Mouse (Mus musculus) heart, adult 2 months (tissue): ENCODE data around the gene Ostf1. TPM values are rescaled to one million over a fixed set of nuclear protein-coding genes. Genes with fewer than 3 reads are reported as not detected.
A peak's percentile ranks its signal among the peaks of the same experiment; 100 is the strongest.

Source experiments
- DNase-seq, 2 experiments: peaks; one replicate each; pipeline ENCODE4 v3.0.0; 2021
- H3K27ac ChIP-seq: fragments of 200-600 bp; 2 replicates; pipeline ENCODE4 v1.8.1; 2022
- H3K27me3 ChIP-seq: fragments of 200-500 bp; 2 replicates; pipeline ENCODE4 v1.6.1; 2012; ENCODE audit warnings: mild to moderate bottlenecking, low read length, inconsistent platforms, mixed read lengths; ENCODE audit not compliant: control insufficient read depth, insufficient read depth
- H3K36me3 ChIP-seq: fragments of 200-500 bp; 2 replicates; pipeline ENCODE4 v1.6.1; 2012; ENCODE audit warnings: low read length, inconsistent platforms; ENCODE audit not compliant: control insufficient read depth, insufficient read depth
- H3K4me1 ChIP-seq: fragments of 200-500 bp; 2 replicates; pipeline ENCODE4 v1.6.1; 2011; ENCODE audit warnings: low read length; ENCODE audit not compliant: control insufficient read depth, insufficient read depth
- H3K4me3 ChIP-seq: fragments of 200-600 bp; 2 replicates; pipeline ENCODE4 v1.8.1; 2022
- H3K79me2 ChIP-seq: fragments of 200-500 bp; replicated peaks from 2 replicates; pipeline ENCODE4 v1.6.1; 2012; ENCODE audit warnings: mild to moderate bottlenecking, inconsistent platforms, low read length, moderate library complexity, mixed read lengths; ENCODE audit not compliant: control insufficient read depth, insufficient read depth
- H3K9ac ChIP-seq: fragments of 200-500 bp; 2 replicates; pipeline ENCODE4 v1.6.1; 2012; ENCODE audit warnings: low read depth, mild to moderate bottlenecking, control low read depth, inconsistent platforms, low read length, mixed read lengths
- CTCF ChIP-seq: fragments of 200-600 bp; IDR thresholded peaks from 2 replicates; pipeline ENCODE4 v1.8.1; 2022; ENCODE audit warnings: antibody characterized with exemption, mild to moderate bottlenecking, moderate library complexity
- EP300 ChIP-seq: fragments of 200-500 bp; IDR thresholded peaks from 2 replicates; pipeline ENCODE4 v1.6.1; 2011; ENCODE audit warnings: low read depth, low read length, control low read depth; ENCODE audit not compliant: insufficient read depth
- POLR2A ChIP-seq: fragments of 200-500 bp; IDR thresholded peaks from 2 replicates; pipeline ENCODE4 v1.6.1; 2011; ENCODE audit warnings: mild to moderate bottlenecking, low read depth, low read length, control low read depth; ENCODE audit not compliant: insufficient read depth
- WGBS: fragments of 180-500 bp; shearing (Covaris S2); methylation state at CpG from one replicate; pipeline ENCODE4 v1.1.7; 2018; 5-methylcytosine and 5-hydroxymethylcytosine counted together
- intact Hi-C: fragments of 180-260 bp; cut with DNase I; formaldehyde crosslinking; loops from one replicate; pipeline ENCODE4 v1.15.1; 2025
- polyA plus RNA-seq: library from polyadenylated mRNA; depleted of rRNA; stranded (reverse); fragments of >200 nt; gene quantifications from 2 replicates; pipeline ENCODE4 v1.2.3, GENCODE M21; 2012
- total RNA-seq, 2 experiments: library from RNA; stranded (reverse); gene quantifications; 2 replicates each; pipeline ENCODE4 v1.2.3; 2021

Ostf1 gene
- total and polyA plus RNA-seq, 3 experiments: 29.5 to 37.6 (median 35.3) TPM

GRCm38 (mm10) chr19:18644084-18644483 is 12.5 kb upstream of the Ostf1 start:
- Histone ChIP-seq H3K27me3 (no peaks in the 10 kb centered on the region), H3K9ac (no peak overlapping the region), H3K36me3 (no peaks in the 10 kb centered on the region; the same call in 1 of the 2 replicates), H3K4me3 (no peak overlapping the region), H3K27ac (no peak overlapping the region), H3K4me1 (no peaks in the 10 kb centered on the region; the same call in 1 of the 2 replicates), H3K79me2 (no peaks in the 10 kb centered on the region)
- intact Hi-C loops: no loop called here
- WGBS: 82% methylated on average over 6 of the region's 6 CpGs
- no peak for DNase-seq
- TF ChIP-seq EP300 (no peak), CTCF (no peak), POLR2A (no peak)

GRCm38 (mm10) chr19:18643411-18643810 is 11.8 kb upstream of the Ostf1 start:
- H3K79me2 ChIP-seq: no peaks in the 10 kb centered on the region
- no peaks in the 10 kb centered on the region for H3K4me1 ChIP-seq
- no peak overlapping the region for H3K4me3 ChIP-seq
- no peak for DNase-seq
- H3K9ac ChIP-seq: no peak overlapping the region
- no peaks in the 10 kb centered on the region; the same call in 1 of the 2 replicates for H3K36me3 ChIP-seq
- no peaks in the 10 kb centered on the region for H3K27me3 ChIP-seq
- intact Hi-C loops: no loop called here
- 78% methylated on average over 4 of the region's 4 CpGs for WGBS
- no peak overlapping the region for H3K27ac ChIP-seq
- TF ChIP-seq POLR2A: no peak
- TF ChIP-seq EP300: no peak
- no peak for TF ChIP-seq CTCF

GRCm38 (mm10) chr19:18641001-18641400 is 9.4 kb upstream of the Ostf1 start:
- no peak for TF ChIP-seq EP300
- no peak for TF ChIP-seq CTCF
- no peak for TF ChIP-seq POLR2A
- no peaks in the 10 kb centered on the region for H3K79me2 ChIP-seq
- no peak overlapping the region for H3K4me3 ChIP-seq
- H3K27me3 ChIP-seq: no peaks in the 10 kb centered on the region
- H3K27ac ChIP-seq: no peak overlapping the region
- no peaks in the 10 kb centered on the region; the same call in 1 of the 2 replicates for H3K4me1 ChIP-seq
- H3K36me3 ChIP-seq: no peaks in the 10 kb centered on the region; the same call in 1 of the 2 replicates
- no peak for DNase-seq
- intact Hi-C loops: loop anchor here (2.0 kb wide), 1 partner anchor 72 kb away; the partner anchor contains the start of gene D030056L22Rik
- no peak overlapping the region for H3K9ac ChIP-seq
- 34% methylated on average over 4 of the region's 4 CpGs for WGBS

- WGBS: 47% methylated on average over 2 of the region's 2 CpGs
- no peaks in the 10 kb centered on the region for H3K27me3 ChIP-seq
- H3K4me1 ChIP-seq: no peaks in the 10 kb centered on the region; the same call in 1 of the 2 replicates
- no peak overlapping the region for H3K27ac ChIP-seq
- H3K9ac ChIP-seq: no peak overlapping the region
- DNase-seq: no peak
- H3K4me3 ChIP-seq: no peak overlapping the region
- TF ChIP-seq EP300 (no peak), CTCF (peak; percentile 83), POLR2A (no peak)
- no peaks in the 10 kb centered on the region for H3K79me2 ChIP-seq
- intact Hi-C loops: loop anchor here (2.0 kb wide), 1 partner anchor 195 kb away; no protein-coding TSS in a partner anchor
- no peaks in the 10 kb centered on the region for H3K36me3 ChIP-seq
These were observed 7.9 kb upstream of the Ostf1 start for GRCm38 (mm10) chr19:18639552-18639951.

GRCm38 (mm10) chr19:18638949-18639348 is 7.3 kb upstream of the Ostf1 start:
- Histone ChIP-seq H3K27me3 (no peaks in the 10 kb centered on the region), H3K27ac (no peak overlapping the region), H3K4me1 (no peaks in the 10 kb centered on the region; the same call in 1 of the 2 replicates), H3K36me3 (no peaks in the 10 kb centered on the region), H3K4me3 (no peak overlapping the region), H3K9ac (no peak overlapping the region), H3K79me2 (no peaks in the 10 kb centered on the region)
- intact Hi-C loops: loop anchor here (2.0 kb wide), 1 partner anchor 196 kb away; no protein-coding TSS in a partner anchor
- TF ChIP-seq POLR2A (no peak), CTCF (no peak), EP300 (no peak)
- no peak for DNase-seq
- 46% methylated on average over 5 of the region's 5 CpGs for WGBS

GRCm38 (mm10) chr19:18637954-18638353 is 6.3 kb upstream of the Ostf1 start:
- WGBS: 83% methylated on average over 5 of the region's 5 CpGs
- Histone ChIP-seq H3K79me2 (no peaks in the 10 kb centered on the region), H3K4me1 (no peaks in the 10 kb centered on the region; the same call in 1 of the 2 replicates), H3K27me3 (no peaks in the 10 kb centered on the region), H3K9ac (no peak overlapping the region), H3K36me3 (no peaks in the 10 kb centered on the region), H3K4me3 (no peak overlapping the region), H3K27ac (no peak overlapping the region)
- TF ChIP-seq EP300: no peak
- TF ChIP-seq POLR2A: no peak
- no peak for DNase-seq
- intact Hi-C loops: loop anchor here (2.0 kb wide), 1 partner anchor 197 kb away; no protein-coding TSS in a partner anchor
